Mouse (Mus musculus): ENCODE results near the gene Gm11077. TPM values are rescaled to one million over a fixed set of nuclear protein-coding genes. Genes with fewer than 3 reads are reported as not detected.
A peak's percentile ranks its signal among the peaks of the same experiment; 100 is the strongest.

The Gm11077 gene
- polyA plus RNA-seq, 1 experiment from 2014 or later: not detected

DNA sequence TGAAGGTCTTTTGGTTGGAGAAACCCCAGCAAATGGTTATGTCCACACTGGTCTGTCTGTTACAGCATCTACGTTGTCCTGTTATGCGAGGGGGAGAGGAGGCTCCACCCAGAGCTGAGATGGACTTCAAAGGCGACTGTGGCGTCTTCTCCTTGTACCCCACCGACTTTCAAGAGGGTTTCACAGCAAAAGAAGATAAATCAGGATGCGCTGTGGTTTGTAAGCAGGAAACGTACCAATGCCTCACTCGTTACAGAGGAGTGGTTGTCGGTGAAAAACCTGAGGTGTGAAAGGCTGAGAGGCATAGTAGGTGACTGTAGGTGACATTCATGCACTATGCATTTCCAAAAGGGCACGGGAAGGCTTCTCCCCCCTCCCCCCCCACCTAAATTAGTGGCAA is 7.0 kb upstream of the Gm11077 start:
- no peaks in the 10 kb centered on the region for H3K27me3 ChIP-seq (ENCODE audit: control insufficient read depth, insufficient read depth, low read length)
- no peak overlapping the region for H3K9ac ChIP-seq (ENCODE audit: low read length)
- H3K4me2 ChIP-seq (ENCODE audit: low read depth, severe bottlenecking): no peak overlapping the region
- DNase-seq (ENCODE audit: low spot score): no peak
- no peak overlapping the region for H3K27ac ChIP-seq (replicated peaks; ENCODE audit: low read depth, low read length)
- no peaks in the 10 kb centered on the region for H3K4me1 ChIP-seq (ENCODE audit: control insufficient read depth, insufficient read depth, low read length)
- no peak overlapping the region for H3K4me3 ChIP-seq (ENCODE audit: low read depth, low read length)
- no peak for ATAC-seq (ENCODE audit: insufficient number of reproducible peaks, low FRiP score, low TSS enrichment, low read depth)
- 72% methylated on average over 10 of the region's 10 CpGs for WGBS
- H3K9me3 ChIP-seq (ENCODE audit: control insufficient read depth, low read length): no peaks in the 10 kb centered on the region
- H3K36me3 ChIP-seq (ENCODE audit: control insufficient read depth, insufficient read depth, low read length): no peaks in the 10 kb centered on the region

DNA sequence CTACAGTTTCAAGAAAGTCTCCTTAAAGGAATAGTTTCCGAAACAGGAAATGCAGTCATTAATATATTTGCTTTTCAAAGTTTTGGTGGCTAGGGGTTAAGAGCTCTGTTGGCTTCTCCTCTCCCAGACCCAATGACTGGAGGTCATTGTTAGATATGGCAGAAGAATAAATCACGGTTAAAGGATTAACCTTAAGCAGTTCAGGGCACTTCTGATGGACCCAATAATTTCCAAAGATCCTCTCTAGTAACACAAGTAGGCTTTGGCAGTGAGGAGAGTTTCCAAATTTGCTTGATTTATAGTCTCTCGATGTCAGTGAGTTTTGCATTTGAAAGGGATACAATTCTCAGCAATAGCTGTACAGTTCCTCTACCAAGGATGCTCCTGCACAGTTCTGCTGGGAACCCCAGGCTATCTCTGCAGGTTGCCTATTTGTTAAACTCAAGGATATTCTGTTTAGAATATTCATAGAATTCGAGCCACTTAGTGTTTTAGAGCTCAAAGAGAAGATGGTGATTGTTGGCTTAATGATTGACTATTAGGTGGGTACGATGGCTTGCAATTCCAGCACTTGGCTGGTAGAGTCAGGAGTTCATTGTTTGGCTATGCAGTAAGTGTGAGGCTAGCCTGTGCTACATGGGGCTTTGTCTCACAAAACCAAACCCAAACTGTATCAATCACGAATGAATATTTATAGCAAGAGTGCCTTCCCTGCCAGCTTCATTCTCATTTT is 1.8 kb downstream of the Gm11077 start:
- Histone ChIP-seq H3K27me3 (ENCODE audit: control insufficient read depth, insufficient read depth, low read length) (no peaks in the 10 kb centered on the region), H3K27ac (replicated peaks; ENCODE audit: low read depth, low read length) (no peak overlapping the region), H3K4me1 (ENCODE audit: control insufficient read depth, insufficient read depth, low read length) (no peaks in the 10 kb centered on the region), H3K4me3 (ENCODE audit: low read depth, low read length) (no peak overlapping the region), H3K36me3 (ENCODE audit: control insufficient read depth, insufficient read depth, low read length) (no peaks in the 10 kb centered on the region), H3K9ac (ENCODE audit: low read length) (no peak overlapping the region), H3K9me3 (ENCODE audit: control insufficient read depth, low read length) (no peaks in the 10 kb centered on the region), H3K4me2 (ENCODE audit: low read depth, severe bottlenecking) (no peak overlapping the region)
- ATAC-seq (ENCODE audit: insufficient number of reproducible peaks, low FRiP score, low TSS enrichment, low read depth) (no peak), DNase-seq (ENCODE audit: low spot score) (no peak)
- 73% methylated on average over 6 of the region's 6 CpGs for WGBS

- ATAC-seq (ENCODE audit: insufficient number of reproducible peaks, low FRiP score, low TSS enrichment, low read depth) (no peak), DNase-seq (ENCODE audit: low spot score) (no peak)
- no peak overlapping the region for H3K4me2 ChIP-seq (ENCODE audit: low read depth, severe bottlenecking)
- no peak overlapping the region for H3K27ac ChIP-seq (replicated peaks; ENCODE audit: low read depth, low read length)
- WGBS: 92% methylated on average over 1 of the region's 1 CpGs
- H3K4me3 ChIP-seq (ENCODE audit: low read depth, low read length): no peak overlapping the region
- no peak overlapping the region for H3K9ac ChIP-seq (ENCODE audit: low read length)
- no peaks in the 10 kb centered on the region for H3K27me3 ChIP-seq (ENCODE audit: control insufficient read depth, insufficient read depth, low read length)
- no peaks in the 10 kb centered on the region for H3K9me3 ChIP-seq (ENCODE audit: control insufficient read depth, low read length)
- no peaks in the 10 kb centered on the region for H3K4me1 ChIP-seq (ENCODE audit: control insufficient read depth, insufficient read depth, low read length)
- H3K36me3 ChIP-seq (ENCODE audit: control insufficient read depth, insufficient read depth, low read length): no peaks in the 10 kb centered on the region
Measured at GRCm38 (mm10) chr6:140731402-140731730, 2.3 kb downstream of the Gm11077 start.

- no peaks in the 10 kb centered on the region for H3K9me3 ChIP-seq (ENCODE audit: control insufficient read depth, low read length)
- H3K4me2 ChIP-seq (ENCODE audit: low read depth, severe bottlenecking): peak overlapping the region; percentile 36; the same call in 1 of the 2 replicates
- H3K27ac ChIP-seq (replicated peaks; ENCODE audit: low read depth, low read length): no peak overlapping the region
- ATAC-seq (ENCODE audit: insufficient number of reproducible peaks, low FRiP score, low TSS enrichment, low read depth): no peak
- WGBS: 36% methylated on average over 10 of the region's 10 CpGs
- H3K4me3 ChIP-seq (ENCODE audit: low read depth, low read length): no peak overlapping the region
- no peaks in the 10 kb centered on the region for H3K36me3 ChIP-seq (ENCODE audit: control insufficient read depth, insufficient read depth, low read length)
- no peak overlapping the region for H3K9ac ChIP-seq (ENCODE audit: low read length)
- H3K27me3 ChIP-seq (ENCODE audit: control insufficient read depth, insufficient read depth, low read length): no peaks in the 10 kb centered on the region
- no peaks in the 10 kb centered on the region for H3K4me1 ChIP-seq (ENCODE audit: control insufficient read depth, insufficient read depth, low read length)
- no peak for DNase-seq (ENCODE audit: low spot score)
Measured at GRCm38 (mm10) chr6:140732971-140733640, 4.0 kb downstream of the Gm11077 start.

GRCm38 (mm10) chr6:140733641-140733986 is 4.5 kb downstream of the Gm11077 start:
- no peaks in the 10 kb centered on the region for H3K4me1 ChIP-seq (ENCODE audit: control insufficient read depth, insufficient read depth, low read length)
- no peaks in the 10 kb centered on the region for H3K9me3 ChIP-seq (ENCODE audit: control insufficient read depth, low read length)
- peak overlapping the region; percentile 36; the same call in 1 of the 2 replicates for H3K4me2 ChIP-seq (ENCODE audit: low read depth, severe bottlenecking)
- H3K27ac ChIP-seq (replicated peaks; ENCODE audit: low read depth, low read length): no peak overlapping the region
- DNase-seq (ENCODE audit: low spot score) (peak; percentile 34), ATAC-seq (ENCODE audit: insufficient number of reproducible peaks, low FRiP score, low TSS enrichment, low read depth) (no peak)
- no peaks in the 10 kb centered on the region for H3K27me3 ChIP-seq (ENCODE audit: control insufficient read depth, insufficient read depth, low read length)
- H3K9ac ChIP-seq (ENCODE audit: low read length): no peak overlapping the region
- 10% methylated on average over 15 of the region's 15 CpGs for WGBS
- no peak overlapping the region for H3K4me3 ChIP-seq (ENCODE audit: low read depth, low read length)
- H3K36me3 ChIP-seq (ENCODE audit: control insufficient read depth, insufficient read depth, low read length): no peaks in the 10 kb centered on the region

DNA sequence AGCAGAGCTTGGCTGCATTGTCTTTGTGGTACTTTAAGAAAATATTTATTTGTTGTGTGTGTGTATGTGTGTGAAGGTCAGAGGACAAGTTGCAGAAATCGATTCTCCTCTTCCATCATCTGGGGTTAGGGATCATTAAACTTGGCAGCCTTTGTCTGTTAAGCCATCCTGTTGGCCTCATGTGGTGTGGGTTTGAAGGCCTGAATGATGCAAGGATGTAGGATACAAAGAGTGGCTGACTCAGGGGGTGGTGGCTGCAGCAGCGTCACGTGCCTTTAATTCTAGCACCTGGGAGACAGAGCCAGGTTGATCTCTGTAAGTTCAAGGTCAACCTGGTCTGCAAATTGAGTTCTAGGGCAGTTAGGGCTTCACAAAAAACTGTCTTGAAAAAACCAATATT is 16.5 kb downstream of the Gm11077 start:
- H3K27ac ChIP-seq (replicated peaks; ENCODE audit: low read depth, low read length): no peak overlapping the region
- no peaks in the 10 kb centered on the region for H3K27me3 ChIP-seq (ENCODE audit: control insufficient read depth, insufficient read depth, low read length)
- H3K9ac ChIP-seq (ENCODE audit: low read length): no peak overlapping the region
- no peaks in the 10 kb centered on the region for H3K9me3 ChIP-seq (ENCODE audit: control insufficient read depth, low read length)
- DNase-seq (ENCODE audit: low spot score) (no peak), ATAC-seq (ENCODE audit: insufficient number of reproducible peaks, low FRiP score, low TSS enrichment, low read depth) (no peak)
- no peak overlapping the region for H3K4me3 ChIP-seq (ENCODE audit: low read depth, low read length)
- H3K4me2 ChIP-seq (ENCODE audit: low read depth, severe bottlenecking): no peak overlapping the region
- no peaks in the 10 kb centered on the region for H3K36me3 ChIP-seq (ENCODE audit: control insufficient read depth, insufficient read depth, low read length)
- WGBS: 81% methylated on average over 3 of the region's 3 CpGs
- H3K4me1 ChIP-seq (ENCODE audit: control insufficient read depth, insufficient read depth, low read length): no peaks in the 10 kb centered on the region

GRCm38 (mm10) chr6:140747591-140747990 is 18.5 kb downstream of the Gm11077 start:
- H3K4me2 ChIP-seq (ENCODE audit: low read depth, severe bottlenecking): no peak overlapping the region
- H3K27me3 ChIP-seq (ENCODE audit: control insufficient read depth, insufficient read depth, low read length): no peaks in the 10 kb centered on the region
- H3K36me3 ChIP-seq (ENCODE audit: control insufficient read depth, insufficient read depth, low read length): no peaks in the 10 kb centered on the region
- WGBS: 86% methylated on average over 2 of the region's 2 CpGs
- H3K9me3 ChIP-seq (ENCODE audit: control insufficient read depth, low read length): no peaks in the 10 kb centered on the region
- no peak overlapping the region for H3K4me3 ChIP-seq (ENCODE audit: low read depth, low read length)
- H3K27ac ChIP-seq (replicated peaks; ENCODE audit: low read depth, low read length): no peak overlapping the region
- ATAC-seq (ENCODE audit: insufficient number of reproducible peaks, low FRiP score, low TSS enrichment, low read depth): no peak
- no peak overlapping the region for H3K9ac ChIP-seq (ENCODE audit: low read length)
- H3K4me1 ChIP-seq (ENCODE audit: control insufficient read depth, insufficient read depth, low read length): no peaks in the 10 kb centered on the region
- DNase-seq (ENCODE audit: low spot score): no peak

- Histone ChIP-seq H3K9me3 (ENCODE audit: control insufficient read depth, low read length) (no peaks in the 10 kb centered on the region), H3K4me3 (ENCODE audit: low read depth, low read length) (no peak overlapping the region), H3K4me2 (ENCODE audit: low read depth, severe bottlenecking) (no peak overlapping the region), H3K9ac (ENCODE audit: low read length) (no peak overlapping the region), H3K36me3 (ENCODE audit: control insufficient read depth, insufficient read depth, low read length) (no peaks in the 10 kb centered on the region), H3K27ac (replicated peaks; ENCODE audit: low read depth, low read length) (no peak overlapping the region), H3K27me3 (ENCODE audit: control insufficient read depth, insufficient read depth, low read length) (no peaks in the 10 kb centered on the region), H3K4me1 (ENCODE audit: control insufficient read depth, insufficient read depth, low read length) (no peaks in the 10 kb centered on the region)
- ATAC-seq (ENCODE audit: insufficient number of reproducible peaks, low FRiP score, low TSS enrichment, low read depth) (no peak), DNase-seq (ENCODE audit: low spot score) (no peak)
- WGBS: 89% methylated on average over 8 of the region's 8 CpGs
Measured at GRCm38 (mm10) chr6:140750371-140751080, 21.4 kb downstream of the Gm11077 start.

Measured in limb, embryonic 11.5 days (tissue).